Mouse (Mus musculus): ENCODE measurements around the gene Mettl27. TPM values are rescaled to one million over a fixed set of nuclear protein-coding genes. Genes with fewer than 3 reads are reported as not detected.
A peak's percentile ranks its signal among the peaks of the same experiment; 100 is the strongest.
"Not testable (repeated sequence)": the region's sequence is repeated elsewhere in the genome, so short reads cannot be mapped to it uniquely, and the experiment has no call there.

The Mettl27 gene
- total RNA-seq, 2 experiments from 2014 or later: 5.7 to 5.9 TPM

DNA sequence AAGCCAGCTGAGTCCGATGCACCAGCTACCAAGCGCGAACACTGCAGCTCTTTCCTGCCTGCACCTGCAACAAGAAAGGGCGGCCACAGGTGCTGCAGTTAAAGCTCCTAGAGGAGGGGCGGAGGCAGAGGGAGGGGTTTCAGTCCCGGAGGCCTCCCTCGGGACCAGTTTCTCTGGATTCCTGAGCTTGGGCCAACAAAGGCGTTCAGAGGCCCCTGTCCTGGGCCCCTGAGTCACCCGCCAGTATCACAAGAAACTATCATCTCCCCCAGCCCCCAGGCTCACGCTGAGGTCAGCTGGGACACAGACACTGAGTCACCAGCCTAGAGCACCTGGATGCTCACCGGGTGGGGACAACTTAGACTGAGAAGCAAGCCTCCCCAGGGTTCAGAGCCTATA is 14.7 kb downstream of the Mettl27 start, which contains the start of gene Cldn4:
Cldn4 (minus strand) TSS at position 78 of the 399 bp plus-strand sequence.
- intact Hi-C loops (cut with DNase I): no loop called here
- no peak for DNase-seq

DNA sequence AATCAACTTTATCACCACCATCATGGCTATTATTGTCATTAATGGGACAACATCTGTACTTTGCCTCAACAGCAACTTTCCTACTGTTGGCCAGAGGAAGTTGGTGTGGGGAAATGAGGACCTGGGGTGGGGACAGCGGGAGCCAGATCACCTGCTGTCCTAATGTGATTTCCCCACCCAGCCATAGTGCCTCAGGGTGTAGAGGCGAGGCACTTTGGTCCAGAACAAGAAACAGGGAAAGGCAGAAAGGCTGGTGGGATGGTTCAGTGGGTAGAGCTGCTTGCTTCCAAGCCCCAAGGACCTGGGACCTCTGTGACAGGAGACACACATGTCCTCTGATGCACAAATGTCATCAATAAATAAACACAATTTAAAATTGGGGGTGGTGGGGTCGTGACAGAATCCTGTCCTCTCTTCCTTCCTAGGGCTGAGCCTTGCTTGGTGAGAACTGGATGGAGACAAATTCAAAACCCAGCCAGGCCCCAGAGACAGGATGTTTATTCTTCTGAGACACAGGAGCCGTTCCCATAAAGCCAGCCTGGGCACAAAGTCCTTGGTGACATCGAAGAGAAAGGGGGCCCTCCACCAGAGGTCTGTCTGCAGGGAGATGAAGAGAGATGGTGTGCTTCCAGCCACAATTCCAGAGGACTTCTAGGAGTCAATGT is 15.4 kb downstream of the Mettl27 start:
- no peak for DNase-seq
- intact Hi-C loops (cut with DNase I): no loop called here

DNA sequence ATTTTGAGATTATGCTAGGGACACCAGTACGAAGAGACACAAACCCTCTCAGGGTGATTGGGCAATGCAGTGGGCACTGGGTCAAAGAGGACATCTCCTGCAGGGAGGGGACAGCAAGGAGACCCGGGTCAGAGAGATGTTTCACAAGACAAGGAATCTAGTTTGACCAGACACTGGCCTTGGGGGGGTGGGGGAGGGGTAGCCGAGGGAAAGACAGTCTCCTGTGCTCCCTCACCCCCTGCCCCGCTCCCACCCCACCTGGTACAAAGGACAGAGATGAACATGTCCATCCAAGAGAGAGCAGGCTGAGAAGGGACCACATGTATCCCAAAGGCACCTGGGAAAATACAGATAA is 15.9 kb downstream of the Mettl27 start:
- DNase-seq: no peak
- intact Hi-C loops (cut with DNase I): no loop called here

DNA sequence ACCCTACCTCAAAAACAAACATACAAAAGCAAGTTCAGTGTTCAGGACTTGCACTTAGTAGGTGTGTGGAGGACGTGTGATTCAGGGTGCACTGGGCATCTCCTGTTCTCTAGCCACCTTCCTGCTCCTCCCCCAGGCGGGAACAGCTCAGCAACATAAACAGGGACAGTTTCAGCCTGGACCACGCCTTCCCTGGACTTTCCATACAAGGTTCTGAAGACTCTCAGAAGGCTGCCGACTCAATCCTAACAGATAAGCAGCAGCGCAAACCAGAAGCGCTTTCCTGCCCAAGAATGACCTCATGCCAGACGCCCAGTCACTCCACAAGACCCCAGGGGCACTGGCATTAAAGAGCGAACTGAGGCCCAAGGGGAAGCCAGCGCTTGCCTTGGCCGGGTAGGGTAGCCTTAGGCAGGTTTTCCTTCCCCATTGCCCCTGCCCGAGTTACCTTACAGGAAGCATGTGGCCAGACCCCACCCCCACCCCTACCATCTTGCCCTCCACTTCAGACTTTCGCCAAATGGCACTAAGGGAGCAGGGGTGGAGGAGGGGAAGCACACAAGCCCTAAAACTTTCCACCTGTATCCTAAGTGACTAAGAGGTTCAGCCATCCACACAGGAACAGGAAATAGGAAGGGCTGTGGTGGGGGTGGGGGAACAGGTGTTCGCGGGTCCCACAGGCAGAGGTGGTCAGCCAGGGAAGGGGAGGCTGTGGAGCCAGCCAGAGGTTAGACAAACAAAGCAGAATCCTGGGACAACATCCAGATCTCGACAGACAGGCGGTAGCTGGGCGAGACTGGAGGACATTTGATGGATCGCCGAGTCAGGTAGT is 19.1 kb downstream of the Mettl27 start:
- intact Hi-C loops (cut with DNase I): no loop called here
- DNase-seq: peak; percentile 32 to 34

DNA sequence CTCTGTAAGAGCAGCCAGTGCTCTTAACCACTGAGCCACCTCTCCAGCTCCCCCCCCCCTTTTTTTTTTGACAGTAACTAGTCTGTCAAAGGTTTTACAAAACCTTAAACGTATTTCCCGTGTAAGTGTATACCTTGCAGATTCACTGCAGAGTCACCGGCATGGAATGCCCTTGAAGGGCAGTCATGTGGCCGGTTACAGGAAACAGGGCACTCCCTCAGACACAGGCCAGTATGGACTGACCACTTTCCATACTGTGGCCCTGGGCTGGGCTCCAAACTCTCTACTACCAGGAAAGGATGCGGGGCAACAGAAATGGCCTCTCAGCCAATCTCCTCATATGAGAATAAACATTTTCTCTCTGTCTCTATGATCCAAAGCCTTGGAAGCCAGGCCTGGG is 23.3 kb downstream of the Mettl27 start:
- no peak for DNase-seq
- intact Hi-C loops (cut with DNase I): no loop called here

DNA sequence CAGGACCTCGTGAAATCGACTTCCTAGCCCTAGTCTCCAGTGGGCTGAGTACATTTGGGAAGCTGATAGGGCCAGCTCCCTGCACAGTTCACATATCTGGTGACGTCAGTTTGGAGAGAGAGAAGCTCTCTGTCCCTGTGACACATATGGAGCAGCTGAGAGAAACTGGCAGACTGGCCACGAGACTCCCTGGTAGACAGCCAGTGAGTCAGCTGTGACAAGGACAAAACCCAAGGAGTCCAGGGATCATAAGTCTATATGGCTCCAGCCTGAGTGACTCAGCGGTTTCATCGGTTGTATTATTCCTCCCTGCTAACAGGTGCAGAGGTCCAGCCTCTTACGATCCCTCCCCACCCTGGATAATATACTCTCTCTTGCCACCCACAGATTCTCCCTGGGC is 26.9 kb downstream of the Mettl27 start:
- peak; percentile 44 to 52 for DNase-seq
- intact Hi-C loops (cut with DNase I): no loop called here

DNA sequence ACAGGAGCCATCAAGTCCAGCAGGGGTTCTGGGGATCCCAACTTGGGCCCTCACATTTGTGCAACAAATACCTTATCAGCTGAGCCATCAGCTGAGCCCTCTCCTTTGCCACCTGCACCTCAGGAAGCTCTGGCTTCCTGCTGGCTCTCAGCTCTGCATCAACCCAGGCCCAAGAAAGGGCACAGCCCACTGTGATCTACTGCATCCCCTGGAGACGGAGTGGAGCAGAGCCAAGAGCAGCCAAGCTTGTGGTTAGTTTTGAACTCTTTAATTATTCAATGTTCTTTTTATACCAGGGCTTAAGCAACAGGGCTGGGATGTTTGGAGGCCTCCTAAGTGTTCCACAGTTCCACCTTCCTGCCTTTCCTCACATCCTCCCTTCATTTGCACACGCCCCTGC is 28.3 kb downstream of the Mettl27 start:
- intact Hi-C loops (cut with DNase I): loop anchor here (10.0 kb wide), 1 partner anchor 216 kb away; the partner anchor contains the start of gene Eln

DNA sequence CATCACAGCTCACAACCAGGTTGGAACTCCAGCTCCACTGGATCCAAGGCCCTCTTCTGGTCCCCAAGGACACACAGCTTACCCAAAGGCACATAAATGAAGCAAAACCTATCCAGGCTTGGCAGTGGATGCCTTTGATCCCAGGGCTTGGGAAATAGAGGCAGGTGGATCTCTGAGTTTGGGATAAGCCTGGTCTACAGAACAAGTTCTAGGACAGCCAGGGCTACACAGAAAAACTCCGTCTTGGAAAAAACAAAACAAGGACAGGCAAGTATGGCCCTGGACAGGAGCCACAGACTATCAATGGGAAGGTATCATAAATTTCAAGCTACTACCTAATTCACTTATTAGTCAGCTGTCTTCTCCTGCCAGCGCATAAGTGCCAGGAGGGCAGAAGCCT is 29.4 kb downstream of the Mettl27 start:
- intact Hi-C loops (cut with DNase I): loop anchor here (10.0 kb wide), 1 partner anchor 217 kb away; the partner anchor contains the start of gene Eln
- DNase-seq: no peak

More for the DNA sequence above, 28.3 kb downstream of the Mettl27 start:
- DNase-seq: no peak

DNA sequence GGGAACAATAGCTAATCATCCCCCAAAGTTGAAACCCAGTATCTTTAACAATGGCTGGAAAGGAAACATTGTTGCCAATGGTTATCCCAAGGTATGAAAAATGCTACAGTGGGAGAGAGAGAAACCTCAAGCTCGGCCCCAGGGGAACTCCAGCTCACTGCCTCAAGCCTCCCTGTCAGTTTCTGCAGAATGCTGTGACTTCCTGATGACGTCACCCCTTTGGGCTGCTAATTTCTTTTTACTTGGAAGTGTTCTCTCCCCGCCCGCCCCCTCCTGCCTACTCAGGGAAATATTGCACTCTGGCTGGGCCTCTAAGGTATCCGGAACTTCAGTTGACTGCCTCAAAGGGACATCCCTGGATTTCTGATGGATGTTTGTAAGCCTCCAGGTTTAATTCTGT is 31.4 kb downstream of the Mettl27 start:
- DNase-seq: peak; percentile 39 to 50
- intact Hi-C loops (cut with DNase I): loop anchor here (10.0 kb wide), 1 partner anchor 219 kb away; the partner anchor contains the start of gene Eln

DNA sequence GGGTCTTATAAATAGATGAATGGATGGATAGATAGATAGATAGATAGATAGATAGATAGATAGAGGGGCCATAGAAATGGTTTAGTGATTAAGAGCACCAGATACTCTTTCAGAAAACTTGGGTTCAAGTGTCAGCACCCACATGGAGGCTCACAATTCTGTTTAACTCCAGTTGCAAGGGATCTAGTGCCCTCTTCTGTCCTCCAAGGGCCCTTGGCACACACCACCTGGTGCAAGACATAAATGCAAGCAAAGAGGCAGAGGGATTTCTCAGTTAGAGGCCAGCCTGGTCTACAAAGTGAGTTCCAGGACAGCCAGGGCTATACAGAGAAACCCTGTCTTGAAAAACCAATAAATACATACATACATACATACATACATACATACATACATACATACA is 32.5 kb downstream of the Mettl27 start:
- DNase-seq: not testable (repeated sequence)
- intact Hi-C loops (cut with DNase I): loop anchor here (1.0 to 10.0 kb wide), 3 partner anchors 31 to 220 kb away; partner anchors contain the start of gene Eln

DNA sequence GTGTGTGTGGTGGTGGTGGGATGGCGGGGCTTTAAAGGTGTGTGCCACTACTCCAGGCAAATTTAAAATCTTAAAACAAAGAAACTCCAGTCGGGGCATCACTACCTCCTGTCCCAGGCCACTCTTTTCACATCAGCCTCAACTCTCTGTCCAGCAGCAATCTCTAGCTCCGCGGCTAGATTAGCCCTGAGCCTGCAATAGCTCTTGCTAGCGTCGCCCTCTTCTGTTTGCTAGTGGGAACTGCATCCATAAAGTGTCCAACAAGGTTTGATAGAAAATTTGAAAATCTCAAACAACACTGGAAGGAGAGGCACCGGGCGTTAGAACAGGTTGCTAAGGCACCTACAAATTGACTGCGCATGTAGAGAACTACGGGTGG is 33.3 kb downstream of the Mettl27 start:
- peak; percentile 67 to 84 for DNase-seq
- intact Hi-C loops (cut with DNase I): loop anchor here (1.0 to 10.0 kb wide), 3 partner anchors 32 to 221 kb away; partner anchors contain the start of gene Eln

DNA sequence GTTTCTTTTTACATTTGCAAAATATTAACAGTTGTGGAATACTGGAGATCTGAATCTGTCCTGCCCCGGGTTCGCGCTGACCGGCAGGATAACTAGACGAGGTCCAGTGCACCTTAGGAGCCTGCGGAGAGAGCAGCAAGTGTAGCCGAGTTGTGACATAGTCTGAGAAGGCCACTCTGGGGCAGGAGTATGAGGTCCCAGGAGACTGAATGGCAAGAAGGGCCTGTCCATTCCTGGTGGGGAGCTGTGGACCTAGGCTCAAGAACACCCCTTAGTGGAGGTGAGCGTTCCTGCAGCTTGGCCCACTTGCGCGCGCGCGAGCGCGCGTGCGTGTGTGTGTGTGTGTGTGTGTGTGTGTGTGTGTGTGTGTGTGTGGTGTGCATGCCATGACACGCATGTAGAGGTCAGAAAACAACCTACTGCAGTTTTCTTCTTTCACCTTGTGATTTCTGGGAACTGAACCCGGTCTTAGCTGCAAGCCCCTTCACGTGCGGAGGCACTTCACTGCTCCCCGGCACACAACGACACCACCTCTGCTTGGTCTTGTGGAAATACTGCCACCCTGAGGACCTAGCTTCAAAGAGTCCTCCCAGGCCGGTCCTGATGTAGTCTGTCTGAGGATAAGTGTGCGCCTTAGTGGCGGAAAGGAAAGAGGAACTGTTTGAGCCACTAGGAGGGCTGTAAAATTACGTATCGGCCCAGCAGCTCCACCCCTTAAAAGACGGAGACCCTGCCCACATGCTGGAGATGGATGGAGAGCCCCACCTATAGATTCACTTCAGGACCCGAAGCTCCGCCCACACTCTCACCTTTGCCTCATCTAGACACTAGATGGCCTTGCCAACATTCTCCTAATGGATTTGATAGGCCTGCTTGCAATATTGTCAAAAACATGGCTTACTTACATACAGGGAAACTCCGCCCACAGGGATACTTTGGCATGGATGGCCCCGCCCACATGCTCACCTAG is 34.0 kb downstream of the Mettl27 start:
- intact Hi-C loops (cut with DNase I): loop anchor here (1.0 to 10.0 kb wide), 3 partner anchors 33 to 221 kb away; partner anchors contain the start of gene Eln
- peak in 1 of 2 experiments; percentile 41 for DNase-seq

DNA sequence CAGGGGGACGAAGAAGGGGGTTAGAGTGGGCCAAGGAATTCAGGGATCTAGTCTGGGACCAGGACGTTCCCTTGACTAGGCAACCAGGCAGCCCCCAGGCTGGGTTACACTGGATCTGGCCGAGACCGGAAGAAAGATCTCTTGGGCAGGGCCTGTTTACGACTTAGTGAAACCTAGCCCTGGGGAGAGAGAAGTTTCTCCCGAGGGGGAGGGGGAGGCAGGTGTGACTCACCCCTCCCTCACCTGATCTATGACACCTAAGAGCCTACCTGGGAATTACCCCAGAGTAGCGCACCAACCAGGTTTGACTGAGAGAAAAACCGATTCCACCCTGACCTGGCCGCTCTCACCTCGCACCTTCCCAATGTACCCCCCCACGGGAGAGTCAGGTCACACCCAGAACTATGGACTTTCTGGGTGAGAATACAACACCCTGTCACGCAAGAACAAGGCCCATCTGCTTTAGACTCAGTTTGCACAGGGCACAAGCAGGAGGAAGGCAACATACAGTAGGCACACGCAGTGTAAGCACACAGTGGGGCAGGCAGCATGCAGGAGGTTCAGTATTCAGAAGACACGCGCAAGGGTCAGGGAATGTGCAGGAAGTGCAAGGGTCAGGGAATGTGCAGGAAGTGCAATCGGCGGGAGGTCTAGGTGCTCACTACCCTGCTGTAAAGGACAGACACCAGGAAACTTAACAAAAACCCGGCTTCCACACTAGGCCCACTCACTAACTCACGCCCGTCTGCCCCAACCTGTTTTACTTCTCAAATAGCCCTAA is 35.2 kb downstream of the Mettl27 start:
- DNase-seq: no peak
- intact Hi-C loops (cut with DNase I): loop anchor here (10.0 kb wide), 1 partner anchor 223 kb away; the partner anchor contains the start of gene Eln

DNA sequence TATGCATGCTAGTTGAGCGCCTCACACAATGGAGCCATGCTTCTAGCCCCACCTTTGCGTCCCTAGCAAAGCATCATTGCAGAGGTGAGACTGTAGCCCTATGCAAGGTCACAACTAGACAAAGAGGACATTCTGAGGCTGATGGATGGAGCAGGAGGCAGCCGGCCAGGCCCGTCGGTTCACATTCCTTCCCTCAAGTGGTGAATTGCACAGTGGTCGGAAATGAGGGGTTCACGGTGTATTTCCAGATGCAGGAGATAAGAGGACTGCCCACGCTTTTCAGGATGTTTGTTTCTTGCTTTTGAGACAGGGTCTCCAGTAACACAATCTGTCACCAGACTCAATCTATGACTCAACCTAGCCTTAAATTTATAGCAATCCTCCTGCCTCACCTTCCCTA is 38.5 kb downstream of the Mettl27 start:
- no peak for DNase-seq
- intact Hi-C loops (cut with DNase I): no loop called here

DNA sequence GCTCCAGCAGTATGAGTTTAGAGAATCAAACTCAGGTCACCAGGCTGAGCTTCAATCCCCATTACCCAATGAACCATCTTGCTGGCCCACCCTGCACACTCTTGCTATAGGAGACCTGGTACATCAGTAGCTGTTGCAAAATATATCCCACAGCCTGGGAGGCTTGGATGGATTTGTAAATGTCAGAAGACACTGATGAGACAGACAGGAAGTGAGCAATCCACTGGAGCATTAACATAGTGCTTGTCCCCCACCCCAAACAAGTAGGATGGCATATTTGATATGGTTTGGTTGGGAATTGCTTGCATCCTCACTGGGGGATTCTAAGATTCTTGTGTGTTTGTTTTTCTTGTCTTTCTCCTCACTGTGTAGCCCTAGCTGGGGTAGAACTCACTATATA is 40.9 kb downstream of the Mettl27 start:
- DNase-seq: no peak
- intact Hi-C loops (cut with DNase I): no loop called here

DNA sequence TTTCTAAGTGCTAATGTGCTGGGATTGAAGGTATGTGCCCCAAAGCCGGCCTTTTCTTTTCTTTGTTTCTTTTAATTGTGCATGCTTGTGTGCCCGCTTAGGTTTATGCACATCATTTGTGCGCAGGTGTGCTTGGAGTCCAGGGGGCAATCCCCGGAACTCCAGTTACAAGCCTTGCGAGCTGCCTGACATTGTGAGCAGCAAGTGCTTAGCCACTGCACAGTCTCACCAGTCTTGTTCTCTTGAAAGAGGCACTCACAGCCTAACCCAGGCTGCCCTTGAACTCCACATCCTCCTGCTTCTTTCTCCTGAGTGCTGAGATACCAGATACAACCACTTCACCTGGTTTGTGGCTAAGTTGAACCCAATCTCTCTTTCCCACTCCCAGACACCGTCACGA is 41.4 kb downstream of the Mettl27 start:
- intact Hi-C loops (cut with DNase I): no loop called here
- DNase-seq: no peak

DNA sequence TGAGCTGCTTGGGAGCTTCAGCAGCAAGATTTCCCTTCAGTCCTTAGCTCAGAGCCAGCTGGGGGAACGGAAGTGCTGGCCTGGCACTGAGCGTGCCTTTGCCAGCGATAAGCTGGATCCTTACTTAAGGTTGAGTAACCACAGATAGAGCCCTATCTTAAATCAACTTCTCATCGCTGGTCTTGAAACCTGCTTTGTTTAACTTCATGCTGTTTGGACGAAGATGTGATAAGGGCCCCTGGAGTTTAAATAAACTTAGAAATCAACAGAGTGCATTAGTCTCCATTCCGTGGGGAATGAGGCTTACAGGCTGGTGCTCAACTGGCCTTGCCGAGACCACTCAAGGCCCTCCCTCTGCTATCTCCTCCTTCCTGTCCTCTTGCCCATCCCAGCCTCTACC is 42.1 kb downstream of the Mettl27 start:
- no peak for DNase-seq
- intact Hi-C loops (cut with DNase I): no loop called here

DNA sequence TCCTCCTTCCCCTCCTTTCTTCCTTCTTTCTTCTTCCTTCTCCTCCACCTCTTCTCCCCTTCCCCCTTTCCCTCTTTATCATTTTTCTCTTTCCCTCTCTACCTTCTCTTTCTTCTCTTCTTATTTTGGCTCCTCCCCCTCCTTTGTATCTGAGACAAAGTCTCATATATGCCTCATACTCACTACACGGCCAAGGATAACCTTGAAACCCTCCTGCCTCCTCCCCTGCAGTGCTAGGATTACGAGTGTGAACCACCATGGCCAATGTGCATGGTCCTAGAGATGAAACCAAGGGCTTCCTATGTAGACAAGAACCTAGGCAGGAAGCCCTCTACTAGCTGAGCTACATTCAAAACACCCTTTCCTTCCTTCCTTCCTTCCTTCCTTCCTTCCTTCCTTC is 42.8 kb downstream of the Mettl27 start:
- intact Hi-C loops (cut with DNase I): no loop called here
- DNase-seq: no peak

DNA sequence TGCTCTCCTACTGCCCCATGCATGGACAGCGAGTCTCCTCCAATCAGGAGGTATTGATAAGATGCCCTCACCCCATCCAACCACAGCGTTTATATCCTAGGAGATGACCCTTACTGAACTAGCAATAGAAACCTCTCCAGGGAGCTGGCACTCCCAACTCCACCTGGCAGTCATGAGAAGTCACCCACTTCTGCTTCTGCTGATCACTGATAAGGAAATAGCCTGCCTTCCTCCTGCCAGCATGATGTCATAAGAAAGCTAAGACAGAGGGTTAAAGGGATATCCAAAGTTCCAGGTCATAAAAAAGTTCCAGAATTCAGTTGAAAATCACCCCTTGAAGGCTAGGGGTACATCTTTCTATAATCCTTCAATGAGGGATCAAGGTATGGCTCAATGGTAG is 44.0 kb downstream of the Mettl27 start:
- intact Hi-C loops (cut with DNase I): no loop called here

More for the DNA sequence above, 44.0 kb downstream of the Mettl27 start:
- no peak for DNase-seq

All from heart, postnatal 14 days (tissue).